Mouse (Mus musculus) gastrocnemius, postnatal 25 days (tissue): ENCODE measurements around the gene Chst14. TPM values are rescaled to one million over a fixed set of nuclear protein-coding genes. Genes with fewer than 3 reads are reported as not detected.

ENCODE experiments used
- DNase-seq: peaks from one replicate; pipeline ENCODE4 v3.0.0; 2022
- long read RNA-seq, 2 experiments: library from polyadenylated mRNA; stranded (forward); transcript quantifications; one replicate each; pipeline ENCODE4 v2.0.0; 2021
- total RNA-seq, 2 experiments: library from RNA; stranded (reverse); gene quantifications; 1 replicate in 1 of 2; 2 replicates in 1 of 2; pipeline ENCODE4 v1.2.3; 2021

The Chst14 gene
- 1 to 10 TPM; 2.8 TPM for total RNA-seq
- long read RNA-seq, experiment 1, partial matches to known transcripts = 0 of 2 reads
- long read RNA-seq, experiment 1, other reads (novel, unspliced or antisense) = 0 of 2 reads
- long read RNA-seq, experiment 2, transcript Chst14-201 (1 exons, 2,090 nt) = major isoform, 8 of 8 reads
- long read RNA-seq, experiment 2, partial matches to known transcripts = 0 of 8 reads
- long read RNA-seq, experiment 2, other reads (novel, unspliced or antisense) = 0 of 8 reads

- peak; percentile 85 for DNase-seq
These were observed at the start of gene Chst14 for GRCm38 (mm10) chr2:118926361-118926997. Gene Chst14 (plus strand): TSS chr2:118926496.

GRCm38 (mm10) chr2:118881019-118881418, 45.3 kb upstream of the Chst14 start:
- DNase-seq = no peak

DNA sequence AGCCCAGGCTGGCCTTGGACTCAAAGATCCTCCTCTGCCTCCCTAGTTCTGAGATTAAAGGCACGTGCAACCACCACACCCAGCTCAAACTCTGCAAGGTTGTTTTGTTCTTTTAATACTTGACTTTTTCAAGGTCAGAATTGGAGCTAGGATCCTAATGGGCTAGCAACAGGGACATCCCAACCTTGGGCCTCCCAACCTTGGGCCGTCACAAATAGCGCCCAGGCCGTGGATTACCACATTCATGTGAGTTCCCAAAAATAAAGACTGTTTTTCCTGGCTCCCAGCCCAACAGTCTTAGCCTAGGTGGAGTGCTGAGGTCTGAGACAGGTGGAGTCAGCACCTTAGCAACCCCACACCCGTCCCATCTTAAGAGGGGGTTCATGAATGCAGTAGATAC, 44.3 kb upstream of the Chst14 start:
- DNase-seq = no peak

GRCm38 (mm10) chr2:118882840-118883679, 43.2 kb upstream of the Chst14 start:
- DNase-seq = peak; percentile 70

DNA sequence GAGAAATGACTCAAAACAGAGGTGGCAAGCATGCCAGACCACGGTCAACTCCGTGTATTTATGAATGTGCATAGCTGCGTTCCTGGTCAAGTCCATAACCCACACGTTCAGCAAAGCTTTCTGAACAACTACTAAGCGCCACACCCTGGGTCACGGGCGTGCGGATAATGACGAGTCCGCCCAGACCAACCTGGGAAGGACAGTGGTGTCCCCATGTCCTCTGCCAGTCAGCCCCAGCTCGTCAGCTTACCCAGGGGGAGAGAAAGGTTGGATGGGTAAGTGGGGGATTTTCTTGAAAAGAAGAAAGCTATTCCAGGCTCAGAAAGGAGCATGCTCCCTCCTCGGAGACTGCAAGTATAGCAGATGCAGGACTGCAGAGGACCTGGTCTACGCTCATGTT, 38.9 kb upstream of the Chst14 start:
- DNase-seq = no peak

DNA sequence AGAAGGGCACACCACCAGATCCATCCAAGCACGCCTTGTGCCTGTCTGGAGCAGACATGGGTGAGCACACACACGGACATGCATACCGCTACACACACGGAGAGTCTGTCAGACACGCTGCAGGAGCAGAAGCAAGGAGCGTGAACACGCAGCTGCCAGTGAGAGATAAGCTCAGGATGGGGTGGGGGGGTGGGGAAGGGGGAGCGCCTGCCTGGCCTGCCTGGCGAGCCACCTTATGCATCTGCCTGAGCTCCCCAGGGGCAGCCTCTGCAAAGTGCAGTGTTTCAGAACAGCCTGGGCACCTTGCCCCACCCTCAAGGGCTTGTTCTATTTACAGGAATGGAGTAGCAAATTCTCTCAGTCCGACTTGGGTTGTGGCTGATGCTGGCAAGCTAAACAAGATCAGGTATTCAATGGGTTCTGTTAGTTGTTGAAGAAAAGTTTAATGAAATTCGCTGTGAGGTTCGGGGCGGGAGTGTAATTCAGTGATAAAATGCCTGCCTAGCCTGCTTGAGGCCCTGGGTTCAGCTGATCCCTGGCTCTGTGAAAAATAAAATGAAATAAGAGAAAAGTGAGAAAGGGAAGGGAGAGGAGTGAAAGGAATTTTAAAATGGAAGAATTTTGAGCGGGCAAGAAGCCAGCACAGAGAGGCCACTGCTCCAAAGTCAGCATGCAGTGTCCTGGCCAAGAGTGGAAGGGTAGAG, 38.3 kb upstream of the Chst14 start:
- no peak for DNase-seq

- no peak for DNase-seq
These were observed 35.1 kb upstream of the Chst14 start for GRCm38 (mm10) chr2:118891173-118891572.

DNA sequence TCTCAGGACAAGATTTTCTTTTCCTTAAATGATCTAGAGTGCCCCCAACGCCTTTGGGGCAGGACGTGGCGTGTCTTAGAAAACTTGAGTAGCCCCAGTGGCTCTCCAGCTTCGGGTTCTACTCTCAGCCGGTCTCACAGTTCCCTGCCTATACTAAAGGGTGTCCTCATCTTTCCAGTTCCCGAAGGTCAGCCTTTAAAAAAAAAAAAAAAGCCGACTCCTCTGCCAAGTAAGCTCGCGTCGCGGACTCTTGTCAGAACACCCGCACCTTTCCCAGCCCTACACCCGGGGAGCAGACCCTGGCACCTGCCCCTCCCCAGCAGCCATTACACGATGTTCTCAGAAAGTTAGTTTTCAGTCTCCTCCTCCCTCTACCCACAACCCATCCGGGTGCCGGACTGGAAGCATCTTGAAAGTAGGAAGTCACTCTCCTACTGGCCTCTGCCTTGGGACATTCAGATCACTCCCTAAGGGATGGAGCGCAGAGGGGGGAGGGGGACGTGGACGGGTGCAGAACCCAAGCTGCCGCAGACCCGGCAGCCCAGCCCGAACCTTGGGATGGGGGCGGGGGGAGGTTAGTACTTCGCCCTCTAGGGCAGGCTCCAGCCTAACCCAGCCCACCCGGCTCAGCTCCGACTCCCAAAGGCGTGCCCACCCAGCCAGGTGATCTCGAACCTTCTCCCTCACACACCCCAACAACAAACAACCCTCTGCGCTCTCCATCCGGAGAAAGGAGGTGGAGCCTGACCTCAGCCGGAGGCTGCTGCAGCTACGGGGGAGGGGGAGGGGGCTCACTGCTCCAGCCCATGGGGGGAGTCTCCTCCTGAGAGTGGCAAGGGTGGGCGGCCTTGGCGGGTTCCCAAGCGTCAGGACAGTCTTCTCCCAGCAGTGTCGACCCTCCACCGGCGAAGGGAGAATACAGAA, 30.0 kb upstream of the Chst14 start:
- peak; percentile 61 for DNase-seq

GRCm38 (mm10) chr2:118896914-118897291, 29.4 kb upstream of the Chst14 start:
- DNase-seq = no peak

GRCm38 (mm10) chr2:118897392-118897791, 28.9 kb upstream of the Chst14 start:
- DNase-seq = no peak

GRCm38 (mm10) chr2:118897808-118898207, 28.5 kb upstream of the Chst14 start:
- no peak for DNase-seq

DNA sequence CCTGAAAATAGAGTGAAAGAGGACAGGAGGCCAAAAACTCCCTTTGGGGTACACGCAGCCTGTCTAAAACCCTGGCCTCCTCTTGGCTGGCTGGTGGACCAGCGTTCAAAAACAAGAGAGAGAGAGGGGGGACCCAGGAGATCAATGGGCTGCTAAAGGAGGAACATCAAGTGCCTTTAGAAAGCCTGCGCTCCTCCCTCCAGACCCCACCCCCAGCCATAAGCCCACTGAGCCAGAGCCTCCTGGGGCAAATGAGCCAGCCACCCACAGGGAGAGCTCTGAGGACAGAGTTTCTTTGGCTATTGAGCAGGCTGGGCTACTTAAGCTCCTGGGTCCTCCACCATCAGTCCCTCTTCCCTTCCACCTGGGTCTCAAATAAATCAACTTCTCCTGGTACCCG, 27.5 kb upstream of the Chst14 start:
- no peak for DNase-seq

- no peak for DNase-seq
These were observed 27.0 kb upstream of the Chst14 start for GRCm38 (mm10) chr2:118899306-118899705.

DNA sequence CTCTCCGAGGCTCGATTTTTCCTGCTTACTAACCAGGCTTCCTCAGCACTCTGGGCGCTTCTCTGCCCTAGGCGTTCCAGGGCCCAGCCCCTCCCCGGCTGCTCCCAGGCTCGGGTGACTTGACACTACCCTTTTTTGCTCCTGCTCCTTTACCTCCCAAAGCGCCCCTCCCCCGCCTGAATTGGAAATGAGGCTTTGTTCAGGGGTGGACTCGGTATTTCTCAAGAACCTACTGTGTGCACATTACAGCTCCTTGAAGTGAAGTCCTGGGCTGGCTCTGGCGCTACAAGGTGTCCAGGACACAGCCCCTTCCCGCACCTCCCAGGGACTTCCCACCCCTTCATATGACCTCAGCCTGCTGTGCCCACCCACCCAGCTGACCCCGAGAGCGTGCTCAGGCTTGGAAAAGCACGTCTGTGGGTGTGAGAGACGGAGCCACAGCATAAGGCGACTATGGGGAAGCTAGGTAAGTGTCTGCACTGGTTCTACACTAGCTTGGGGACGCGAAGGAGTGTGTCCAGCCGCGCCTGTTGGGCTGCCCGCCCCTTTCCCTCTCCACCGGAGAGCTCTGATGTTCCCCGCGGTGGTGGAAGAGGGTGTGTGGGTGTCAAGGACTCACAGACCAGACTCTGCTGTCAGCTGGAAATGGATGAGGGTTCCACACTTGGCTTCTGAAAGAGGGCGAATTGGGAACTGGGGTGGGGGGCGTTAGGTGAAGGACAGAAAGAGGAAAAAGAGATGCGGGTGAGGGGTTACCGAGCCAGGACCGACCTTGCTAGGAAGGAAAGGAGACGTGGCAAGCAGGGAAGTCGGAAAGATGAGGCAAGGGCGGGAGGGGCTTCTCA, 26.1 kb upstream of the Chst14 start, which contains the start of gene Bahd1:
Gene Bahd1, plus strand, starts transcription at position 397 of the 845 bp plus-strand sequence.
- peak; percentile 20 for DNase-seq

DNA sequence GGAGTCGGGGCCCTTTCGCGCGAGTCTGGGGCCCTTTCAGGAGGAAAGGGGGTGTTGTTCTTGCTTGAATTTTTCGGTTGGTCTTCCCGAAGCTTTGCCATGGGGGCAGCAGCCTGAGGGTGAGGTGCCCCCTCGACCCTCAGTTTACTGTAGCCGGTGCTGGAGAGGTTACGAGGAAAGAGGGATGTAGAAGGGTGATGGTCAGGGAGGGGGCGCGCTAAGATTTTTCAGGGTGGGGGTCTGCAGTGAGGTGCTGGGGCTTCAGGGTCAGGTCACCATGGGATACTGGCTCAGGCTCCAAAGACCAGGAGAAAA, 25.5 kb upstream of the Chst14 start:
- no peak for DNase-seq

- DNase-seq = peak; percentile 99
These were observed 24.9 kb upstream of the Chst14 start for GRCm38 (mm10) chr2:118901175-118902031.

DNA sequence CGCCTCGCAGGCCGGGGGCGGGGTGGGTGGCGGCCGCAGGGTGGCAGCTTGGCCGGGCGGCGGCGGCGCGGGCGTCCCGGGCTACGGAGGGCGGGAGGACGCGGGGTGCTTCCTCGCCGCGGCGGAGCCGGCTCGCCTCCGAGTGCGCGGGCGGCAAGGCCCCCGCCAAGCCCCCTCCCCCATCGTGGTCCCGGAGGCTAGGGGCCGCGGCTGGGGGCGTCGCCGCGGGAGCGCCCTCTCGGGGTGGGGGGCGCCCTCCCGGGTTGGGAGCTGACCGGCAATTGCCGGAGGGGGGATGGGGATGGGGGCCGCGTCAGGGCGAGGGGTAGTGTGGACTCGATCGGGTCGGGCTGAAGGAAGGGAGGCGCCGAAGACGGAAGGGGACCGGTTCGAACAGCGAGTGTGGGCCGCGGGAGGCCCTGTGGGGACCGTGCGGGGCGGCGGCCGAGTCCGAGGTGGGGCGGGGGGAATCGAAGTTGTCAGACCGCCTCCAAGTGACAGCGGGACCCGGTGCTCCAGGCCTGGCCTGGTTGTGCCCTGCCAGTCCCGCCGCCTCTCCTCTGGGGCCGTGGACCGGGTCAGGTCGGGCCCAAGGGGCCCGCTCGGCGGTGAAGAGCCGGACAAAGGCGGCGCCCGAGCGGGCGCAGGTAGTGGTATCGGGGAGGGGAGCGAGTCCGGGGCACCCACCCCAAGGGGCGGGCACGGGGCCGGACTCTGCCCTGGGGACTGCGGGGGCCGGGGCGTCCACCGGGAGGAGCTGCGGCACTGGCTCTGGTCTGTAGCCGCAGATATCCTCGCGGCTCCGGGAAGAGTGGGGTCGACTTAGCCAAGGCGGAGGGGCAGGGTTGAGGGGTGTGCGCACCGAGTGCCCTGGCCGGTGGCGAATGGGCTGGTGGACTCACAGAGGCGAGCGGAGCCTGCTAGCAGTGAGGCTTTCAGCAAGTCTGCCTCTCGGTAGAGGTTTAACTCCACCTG, 24.0 kb upstream of the Chst14 start:
- DNase-seq = peak; percentile 52

DNA sequence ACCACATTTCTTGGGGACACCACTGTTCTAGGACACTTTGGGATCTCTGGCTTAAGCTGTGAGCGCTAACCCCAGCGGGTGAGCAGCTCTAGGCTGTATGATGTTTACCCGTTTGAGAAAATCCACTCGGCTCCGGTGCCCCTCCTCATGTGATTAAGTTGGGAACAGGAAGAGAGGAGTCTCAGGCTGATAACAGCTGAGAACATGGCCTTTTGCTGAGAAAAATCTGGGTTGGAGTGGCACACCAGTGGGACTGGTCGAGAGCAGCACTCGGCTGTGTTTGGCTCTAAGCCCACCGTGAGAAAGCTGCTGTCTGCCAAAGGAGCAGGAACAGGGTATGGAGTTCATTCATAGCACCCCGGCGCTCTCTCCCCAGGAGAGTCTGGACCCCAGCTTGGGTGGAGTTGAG, 23.0 kb upstream of the Chst14 start:
- no peak for DNase-seq
